7 mouse cellular contexts compared by ENCODE assay signal in the genomic region with DNA sequence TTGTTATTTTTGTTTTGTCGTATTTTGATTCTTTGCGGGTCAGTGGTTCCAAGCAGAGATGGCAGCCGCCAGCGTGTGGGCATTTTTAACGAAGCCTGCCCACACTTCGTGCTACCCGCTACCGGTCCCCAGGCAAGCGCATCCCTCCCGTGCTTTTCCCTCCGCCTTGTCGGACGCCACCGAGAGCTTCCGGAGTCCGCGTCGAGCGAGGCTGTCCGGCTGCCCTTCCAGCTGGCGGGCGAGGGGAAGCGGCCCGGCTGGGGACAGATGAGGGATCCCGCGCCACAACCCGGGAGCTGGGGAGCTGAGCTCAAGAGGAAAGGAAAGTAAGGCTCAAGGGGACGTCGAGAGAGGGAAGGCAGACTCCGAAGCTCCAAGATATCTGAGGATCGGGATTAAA. TPM values are rescaled to one million over a fixed set of nuclear protein-coding genes. Genes with fewer than 3 reads are reported as not detected.
DNase-seq lines count a peak whose midpoint lies in the region; ATAC-seq and TF ChIP-seq lines count a peak whose summit lies in the region.

No protein-coding gene starts in this region.

- no peak overlapping the region for H3K9ac ChIP-seq in forebrain, postnatal 0 days
- H3K9ac ChIP-seq in liver, embryonic 12.5 days: no peak overlapping the region

- H3K36me3 ChIP-seq in forebrain, postnatal 0 days (ENCODE audit: insufficient read depth): no peaks in the 10 kb centered on the region
- no peaks in the 10 kb centered on the region for H3K36me3 ChIP-seq in liver, embryonic 12.5 days

- whole genome bisulfite sequencing in forebrain, postnatal 0 days: 2% methylated on average over 31 of the region's 31 CpGs
- 1% methylated on average over 31 of the region's 31 CpGs for WGBS in liver, embryonic 12.5 days (ENCODE audit: insufficient replicate concordance)

- H3K27ac ChIP-seq in forebrain, postnatal 0 days (ENCODE audit: low read depth, low read length): no peak overlapping the region
- H3K27ac ChIP-seq in liver, embryonic 12.5 days: no peak overlapping the region

- H3K9me3 ChIP-seq in forebrain, postnatal 0 days (ENCODE audit: low read length): no peaks in the 10 kb centered on the region
- no peaks in the 10 kb centered on the region for H3K9me3 ChIP-seq in liver, embryonic 12.5 days (replicated peaks)

- peak; percentile 21; the same call in 1 of the 2 replicates for ATAC-seq in forebrain, postnatal 0 days
- ATAC-seq in liver, embryonic 12.5 days: no peak
- no peak for ATAC-seq in monocyte, adult 5-6 weeks (replicated peaks; ENCODE audit: insufficient number of reproducible peaks, low FRiP score, low TSS enrichment, poor library complexity, severe bottlenecking)

- H3K4me3 ChIP-seq in forebrain, postnatal 0 days (ENCODE audit: low read depth, low read length): no peak overlapping the region
- H3K4me3 ChIP-seq in liver, embryonic 12.5 days: no peak overlapping the region

- peaks cover 65% of the 10 kb centered on the region for H3K27me3 ChIP-seq in forebrain, postnatal 0 days (ENCODE audit: insufficient read depth, low read length)
- peaks cover 76% of the 10 kb centered on the region for H3K27me3 ChIP-seq in liver, embryonic 12.5 days (replicated peaks)

- DNase-seq in urinary bladder, postnatal 25 days (ENCODE audit: low spot score): peak; percentile 6
- no peak for DNase-seq in urinary bladder, postnatal 10 days (ENCODE audit: low spot score)
- no peak for DNase-seq in forebrain, postnatal 0 days
- DNase-seq in urinary bladder, postnatal 36 days (ENCODE audit: low spot score in 2 of 2): no peak
- DNase-seq in adrenal gland, adult 18-20 months (ENCODE audit: low spot score in 2 of 2): no peak

- no peaks in the 10 kb centered on the region for H3K4me1 ChIP-seq in forebrain, postnatal 0 days (ENCODE audit: insufficient read depth)
- H3K4me1 ChIP-seq in liver, embryonic 12.5 days: no peaks in the 10 kb centered on the region

- H3K4me2 ChIP-seq in forebrain, postnatal 0 days (ENCODE audit: low read depth): 0 out of 2 replicates have a peak overlapping the region, but pooled peaks have one; percentile 15
- peak overlapping the region; percentile 24; the same call in 1 of the 2 replicates for H3K4me2 ChIP-seq in liver, embryonic 12.5 days

- no peak for TF ChIP-seq CTCF in forebrain, postnatal 0 days (IDR thresholded peaks at IDR 0.05; ENCODE audit: low read depth)

RNA-seq across cellular contexts. Expression of gene Tfap2b, which starts 1.1 kb away (rescaled TPM):
- total RNA-seq in forebrain, postnatal 0 days (2014; rRNA removed): 1.0 and 1.6 TPM in 2 replicates
- polyA plus RNA-seq in forebrain, postnatal 0 days (2015; fragmentation: Nextera tagmentation; extraction: Ambion mirVana): 1.5 and 1.8 TPM in 2 replicates
- 0.18 TPM in 1 of 2 replicates, not detected in the other for polyA plus RNA-seq in liver, embryonic 12.5 days (2016; fragmentation: Nextera tagmentation; extraction: Ambion mirVana)
- total RNA-seq in monocyte, adult 5-6 weeks (2017): not detected in 3 replicates
- total RNA-seq in adrenal gland, adult 18-20 months (2021): 1 to 10 TPM; 8.5 to 8.6 TPM
